Mouse (Mus musculus) gonadal fat pad, adult 2 months (tissue): ENCODE measurements around the gene Ankrd2. TPM values are rescaled to one million over a fixed set of nuclear protein-coding genes. Genes with fewer than 3 reads are reported as not detected.

ENCODE experiments used
- DNase-seq: peaks from one replicate; pipeline ENCODE4 v3.0.0-alpha.2; 2012; ENCODE audit warnings: low read depth
- polyA plus RNA-seq: library from polyadenylated mRNA; depleted of rRNA; stranded (reverse); fragments of >200 nt; gene quantifications from 2 replicates; pipeline ENCODE4 v1.2.3, GENCODE M21; 2012; rRNA removed

Gene Ankrd2
- polyA plus RNA-seq, 1 experiment, result 0.16 TPM

- no peak for DNase-seq
These were observed 54.9 kb downstream of the Ankrd2 start for GRCm38 (mm10) chr19:42090637-42091141.

Other genes starting within 250 kb of the Ankrd2 start
- 3.0 and 3.8 TPM in 2 replicates for gene Arhgap19, start 234.0 kb upstream of the Ankrd2 start, polyA plus RNA-seq
- gene Frat1, start 206.0 kb upstream of the Ankrd2 start, polyA plus RNA-seq, result 1.6 and 2.5 TPM in 2 replicates
- 1.4 and 1.5 TPM in 2 replicates for gene Frat2, start 187.9 kb upstream of the Ankrd2 start, polyA plus RNA-seq
- gene Rrp12, start 139.8 kb upstream of the Ankrd2 start, polyA plus RNA-seq, result 6.0 and 6.9 TPM in 2 replicates
- gene Pgam1, start 124.1 kb upstream of the Ankrd2 start, polyA plus RNA-seq, result 236 and 243 TPM in 2 replicates
- gene Exosc1, start 102.6 kb upstream of the Ankrd2 start, polyA plus RNA-seq, result 14.6 and 15.7 TPM in 2 replicates
- 76.1 and 85.0 TPM in 2 replicates for gene Zdhhc16, start 102.5 kb upstream of the Ankrd2 start, polyA plus RNA-seq
- 51.4 and 73.4 TPM in 2 replicates for gene Mms19, start 54.8 kb upstream of the Ankrd2 start, polyA plus RNA-seq
- 30.5 and 40.2 TPM in 2 replicates for gene Ubtd1, start 54.2 kb upstream of the Ankrd2 start, polyA plus RNA-seq
- gene Hoga1, start 9.6 kb downstream of the Ankrd2 start, polyA plus RNA-seq, result 13.7 and 14.3 TPM in 2 replicates
- gene 4933411K16Rik, start 16.2 kb downstream of the Ankrd2 start, polyA plus RNA-seq, result 14.3 and 20.8 TPM in 2 replicates
- 20.2 and 22.4 TPM in 2 replicates for gene Morn4, start 50.4 kb downstream of the Ankrd2 start, polyA plus RNA-seq
- 33.5 and 40.1 TPM in 2 replicates for gene Pi4k2a, start 54.5 kb downstream of the Ankrd2 start, polyA plus RNA-seq
- 27.9 and 30.4 TPM in 2 replicates for gene Avpi1, start 93.1 kb downstream of the Ankrd2 start, polyA plus RNA-seq
- 58.9 and 67.2 TPM in 2 replicates for gene Marveld1, start 111.4 kb downstream of the Ankrd2 start, polyA plus RNA-seq
- 49.5 and 61.8 TPM in 2 replicates for gene Zfyve27, start 128.0 kb downstream of the Ankrd2 start, polyA plus RNA-seq
- gene Sfrp5, start 166.3 kb downstream of the Ankrd2 start, polyA plus RNA-seq, result 10.8 and 92.7 TPM in 2 replicates
- 0.46 and 2.1 TPM in 2 replicates for gene Golga7b, start 211.6 kb downstream of the Ankrd2 start, polyA plus RNA-seq